Mouse (Mus musculus) olfactory bulb, adult 2 months (tissue): Measurements from ENCODE around the gene Gm6358. TPM values are rescaled to one million over a fixed set of nuclear protein-coding genes. Genes with fewer than 3 reads are reported as not detected.
"Not testable (repeated sequence)": the region's sequence is repeated elsewhere in the genome, so short reads cannot be mapped to it uniquely, and the experiment has no call there.

Source experiments
- H3K27ac ChIP-seq: fragments of 200-500 bp; 2 replicates; pipeline ENCODE4 v1.5.1; 2012; ENCODE audit warnings: low read depth, low read length; ENCODE audit not compliant: insufficient read depth
- H3K4me1 ChIP-seq: fragments of 200-500 bp; 2 replicates; pipeline ENCODE4 v1.6.1; 2012; ENCODE audit warnings: low read length; ENCODE audit not compliant: control insufficient read depth, insufficient read depth
- H3K4me3 ChIP-seq: fragments of 200-500 bp; 2 replicates; pipeline ENCODE4 v1.5.1; 2012; ENCODE audit warnings: mild to moderate bottlenecking, low read depth, low read length, moderate library complexity; ENCODE audit not compliant: insufficient read depth
- CTCF ChIP-seq: fragments of 200-500 bp; IDR thresholded peaks from 2 replicates; pipeline ENCODE4 v1.5.1; 2012; ENCODE audit warnings: low read depth, mild to moderate bottlenecking, low read length, moderate library complexity; ENCODE audit not compliant: insufficient read depth
- POLR2A ChIP-seq: fragments of 200-500 bp; IDR thresholded peaks from 2 replicates; pipeline ENCODE4 v1.6.1; 2012; ENCODE audit warnings: mild to moderate bottlenecking, low read depth, low read length, moderate library complexity; ENCODE audit not compliant: insufficient read depth
- WGBS: fragments of 180-500 bp; shearing (Covaris S2); methylation state at CpG from one replicate; pipeline ENCODE4 v1.1.7; 2018; 5-methylcytosine and 5-hydroxymethylcytosine counted together
- polyA plus RNA-seq: library from polyadenylated mRNA; stranded (reverse); fragments of >200 nt; gene quantifications from 2 replicates; pipeline ENCODE4 v1.2.4, GENCODE M21; 2012; ENCODE audit warnings: low replicate concordance; ENCODE audit not compliant: missing spikeins, insufficient read depth, insufficient read length

Gm6358 gene
- not detected in 2 replicates for polyA plus RNA-seq

DNA sequence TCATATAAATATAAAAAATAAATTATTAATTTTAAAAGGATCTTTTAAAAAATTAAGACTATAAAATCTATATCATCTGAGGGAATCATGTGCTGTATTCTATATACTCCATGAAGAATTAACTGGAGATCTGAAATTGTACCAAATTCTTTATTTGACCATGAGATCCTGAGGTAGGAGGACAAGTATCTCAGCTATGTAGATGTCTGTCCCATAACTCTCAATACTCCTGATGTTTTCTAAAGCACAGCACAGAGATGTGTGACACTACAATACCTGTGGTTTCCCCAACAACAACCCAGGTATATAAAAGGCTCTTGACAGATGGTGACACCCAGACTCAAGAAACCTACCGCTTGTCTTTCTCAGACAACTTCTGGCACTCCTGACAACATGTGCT is at the start of gene Gm6358:
Gene Gm6358 (plus strand): TSS at position 301 of the 400 bp plus-strand sequence.
- no peak within 1 kb of the TSS for H3K4me3 ChIP-seq
- no peaks in the 10 kb centered on the region for H3K4me1 ChIP-seq
- no peak within 1 kb of the TSS for H3K27ac ChIP-seq
- 100% methylated on average over 1 of the region's 1 CpGs for WGBS
- no peak for TF ChIP-seq CTCF
- no peak for TF ChIP-seq POLR2A

DNA sequence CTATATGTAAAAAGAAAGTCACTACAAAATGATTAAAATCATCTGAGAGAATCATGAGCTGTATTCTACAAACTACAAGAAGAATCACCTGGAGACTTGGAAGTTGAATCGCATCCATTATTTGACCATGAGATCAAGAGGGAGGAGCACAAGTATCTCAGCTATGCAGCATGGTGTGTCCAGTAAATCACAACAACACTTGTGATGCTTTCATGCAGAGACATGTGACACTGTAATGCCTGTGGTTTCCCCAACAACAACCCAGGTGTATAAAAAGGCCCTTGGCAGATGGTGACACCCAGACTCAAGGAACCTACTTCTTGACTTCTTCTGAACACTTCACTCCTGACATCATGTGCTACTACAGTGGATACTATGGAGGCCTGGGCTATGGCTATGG is 10.1 kb downstream of the Gm6358 start, which contains the start of gene Gm10061:
Gene Gm10061 (plus strand): TSS at position 301 of the 400 bp plus-strand sequence.
- WGBS: 98% methylated on average over 1 of the region's 1 CpGs
- no peak within 1 kb of the TSS for H3K4me3 ChIP-seq
- H3K27ac ChIP-seq: no peak within 1 kb of the TSS
- TF ChIP-seq CTCF: no peak
- no peak for TF ChIP-seq POLR2A
- no peaks in the 10 kb centered on the region for H3K4me1 ChIP-seq

DNA sequence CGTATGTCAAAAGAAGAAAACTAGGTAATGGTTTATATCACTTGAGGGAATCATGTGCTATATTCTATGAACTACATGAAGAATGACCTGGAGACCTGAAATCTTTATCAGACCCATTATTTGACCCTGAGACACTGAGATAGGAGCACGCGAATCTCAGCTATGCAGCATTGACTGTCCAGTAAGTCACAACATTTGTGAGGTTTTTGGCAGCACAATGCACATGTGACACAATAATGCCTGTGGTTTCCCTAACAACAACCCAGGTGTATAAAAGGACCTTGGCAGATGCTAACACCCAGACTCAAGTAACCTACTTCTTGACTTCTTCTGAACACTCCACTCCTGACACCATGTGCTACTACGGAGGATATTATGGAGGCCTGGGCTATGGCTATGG is 17.0 kb downstream of the Gm6358 start, which contains the start of gene Gm9789:
Gene Gm9789 (plus strand): TSS at position 301 of the 400 bp plus-strand sequence.
- 91% methylated on average over 4 of the region's 4 CpGs for WGBS
- no peak for TF ChIP-seq POLR2A
- no peak for TF ChIP-seq CTCF
- H3K4me1 ChIP-seq: no peaks in the 10 kb centered on the region
- no peak within 1 kb of the TSS for H3K4me3 ChIP-seq
- no peak within 1 kb of the TSS for H3K27ac ChIP-seq

DNA sequence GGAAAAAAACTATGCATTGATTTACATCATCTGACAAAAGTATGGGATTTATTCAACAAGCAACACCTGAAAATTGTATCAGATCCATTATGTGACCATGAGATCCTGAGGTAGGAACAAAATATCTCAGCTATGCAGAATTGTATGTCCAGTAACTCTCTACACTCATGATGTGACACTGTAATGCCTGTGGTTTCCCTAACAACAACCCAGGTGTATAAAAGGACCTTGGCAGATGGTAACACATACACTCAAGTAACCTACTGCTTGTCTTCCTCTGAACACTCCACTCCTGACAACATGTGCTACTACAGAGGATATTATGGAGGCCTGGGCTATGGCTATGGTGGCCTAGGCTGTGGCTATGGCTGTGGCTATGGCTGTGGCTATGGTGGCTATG is 28.5 kb downstream of the Gm6358 start, which contains the start of gene Gm7735:
Gene Gm7735 (plus strand): TSS at position 301 of the 400 bp plus-strand sequence.
- not testable (repeated sequence) for H3K4me3 ChIP-seq, H3K4me1 ChIP-seq

DNA sequence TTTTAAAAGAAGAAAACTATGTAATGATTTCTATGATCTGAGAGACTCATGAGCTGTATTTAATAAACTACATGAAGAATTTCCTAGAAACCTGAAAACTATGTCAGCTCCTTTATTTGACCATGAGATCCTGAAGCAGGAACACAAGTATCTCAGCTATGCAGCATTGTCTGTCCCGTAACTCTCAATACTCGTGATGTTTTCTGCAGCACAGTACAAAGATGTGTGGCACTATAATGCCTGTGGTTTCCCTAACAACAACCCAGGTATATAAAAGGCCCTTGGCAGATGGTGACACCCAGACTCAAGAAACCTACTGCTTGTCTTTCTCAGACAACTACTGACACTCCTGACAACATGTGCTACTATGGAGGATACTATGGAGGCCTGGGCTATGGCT is 33.8 kb downstream of the Gm6358 start, which contains the start of gene 1110057P08Rik:
Gene 1110057P08Rik (plus strand): TSS at position 301 of the 400 bp plus-strand sequence.
- WGBS: 87% methylated on average over 2 of the region's 2 CpGs
- H3K27ac ChIP-seq: no peak within 1 kb of the TSS
- TF ChIP-seq CTCF (no peak), POLR2A (no peak)
- H3K4me1 ChIP-seq: no peaks in the 10 kb centered on the region
- no peak within 1 kb of the TSS for H3K4me3 ChIP-seq

More for the DNA sequence above, 28.5 kb downstream of the Gm6358 start, which contains the start of gene Gm7735:
- not testable (repeated sequence) for H3K27ac ChIP-seq

DNA sequence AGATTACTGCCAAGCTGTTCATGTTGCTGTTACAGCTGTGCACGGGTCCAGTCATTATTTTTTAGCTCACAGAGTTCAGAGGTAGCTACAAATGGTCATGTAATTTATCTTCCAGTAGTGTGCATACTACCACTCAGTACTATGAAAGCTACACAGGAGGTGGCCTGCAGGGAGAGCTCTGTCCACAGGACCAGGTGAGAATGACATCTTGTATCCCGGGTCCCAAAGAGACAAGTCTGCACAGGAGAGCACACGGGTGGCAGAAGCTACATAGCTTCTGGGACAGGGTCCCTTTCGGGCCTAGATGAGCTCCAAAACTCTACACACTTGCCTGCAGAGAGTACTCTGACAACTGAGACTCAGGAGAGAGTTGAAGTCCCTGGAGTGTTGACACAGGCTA is 48.0 kb downstream of the Gm6358 start:
- WGBS: 84% methylated on average over 4 of the region's 4 CpGs
- no peak overlapping the region for H3K4me3 ChIP-seq
- no peak for TF ChIP-seq CTCF
- TF ChIP-seq POLR2A: no peak
- H3K27ac ChIP-seq: no peak overlapping the region
- H3K4me1 ChIP-seq: no peaks in the 10 kb centered on the region

Other genes with a start within 250 kb of the Gm6358 start
- not detected in 2 replicates for gene Krtap19-5, start 244.4 kb upstream of the Gm6358 start, polyA plus RNA-seq
- not detected in 2 replicates for gene Krtap19-9b, start 208.6 kb upstream of the Gm6358 start, polyA plus RNA-seq
- not detected in 2 replicates for gene Krtap16-3, start 178.0 kb upstream of the Gm6358 start, polyA plus RNA-seq
- gene Krtap22-2, start 130.1 kb upstream of the Gm6358 start, polyA plus RNA-seq: not detected in 2 replicates
- not detected in 2 replicates for gene Gm10229, start 125.6 kb upstream of the Gm6358 start, polyA plus RNA-seq
- gene Krtap6-1, start 109.2 kb upstream of the Gm6358 start, polyA plus RNA-seq: not detected in 2 replicates
- not detected in 2 replicates for gene Gm10228, start 99.4 kb upstream of the Gm6358 start, polyA plus RNA-seq
- not detected in 2 replicates for gene Krtap6-5, start 93.0 kb upstream of the Gm6358 start, polyA plus RNA-seq
- gene 1110025L11Rik, start 76.8 kb upstream of the Gm6358 start, polyA plus RNA-seq: not detected in 2 replicates
- gene Krtap6-3, start 56.8 kb upstream of the Gm6358 start, polyA plus RNA-seq: not detected in 2 replicates
- gene Gm10061, start 10.2 kb downstream of the Gm6358 start, polyA plus RNA-seq: not detected in 2 replicates
- gene Gm9789, start 17.1 kb downstream of the Gm6358 start, polyA plus RNA-seq: not detected in 2 replicates
- not detected in 2 replicates for gene Gm7735, start 28.6 kb downstream of the Gm6358 start, polyA plus RNA-seq
- not detected in 2 replicates for gene 1110057P08Rik, start 33.9 kb downstream of the Gm6358 start, polyA plus RNA-seq
- gene Krtap20-2, start 65.0 kb downstream of the Gm6358 start, polyA plus RNA-seq: not detected in 2 replicates